Mouse (Mus musculus) G1E (cell line): Measurements from ENCODE around the gene Nsdhl. TPM values are rescaled to one million over a fixed set of nuclear protein-coding genes. Genes with fewer than 3 reads are reported as not detected.

Experiments
- ATAC-seq: 2 replicates; pipeline ENCODE4 v1.8.0; 2016; ENCODE audit warnings: mild to moderate bottlenecking; ENCODE audit not compliant: insufficient number of reproducible peaks, poor library complexity, low FRiP score, severe bottlenecking; ENCODE audit errors: extremely low read depth
- DNase-seq: peaks from one replicate; pipeline ENCODE4 v3.0.0; 2012; ENCODE audit warnings: low spot score
- H3K27me3 ChIP-seq: 2 replicates; pipeline ENCODE4 v1.6.1; 2012; ENCODE audit warnings: mild to moderate bottlenecking, low read length, inconsistent platforms; ENCODE audit not compliant: insufficient read depth
- H3K36me3 ChIP-seq: replicated peaks from 2 replicates; pipeline ENCODE3; 2012; ENCODE audit warnings: mild to moderate bottlenecking, inconsistent platforms
- H3K4me1 ChIP-seq: 2 replicates; pipeline ENCODE4 v1.6.1; 2012; ENCODE audit warnings: low read depth, low read length, inconsistent platforms, mixed read lengths; ENCODE audit not compliant: insufficient read depth
- H3K4me3 ChIP-seq: 2 replicates; pipeline ENCODE4 v1.5.1; 2012; ENCODE audit warnings: low read depth, mild to moderate bottlenecking, inconsistent platforms, low read length, moderate library complexity, mixed read lengths
- H3K9me3 ChIP-seq: replicated peaks from 2 replicates; pipeline ENCODE4 v1.6.1; 2012; ENCODE audit warnings: inconsistent platforms
- CTCF ChIP-seq: IDR thresholded peaks from 2 replicates; pipeline ENCODE4 v1.5.1; 2012; ENCODE audit warnings: low read depth, low read length, inconsistent platforms, mixed read lengths
- GATA1 ChIP-seq: IDR thresholded peaks from 2 replicates; pipeline ENCODE4 v1.6.1; 2012; ENCODE audit warnings: borderline replicate concordance, low read length, inconsistent platforms, mixed read lengths
- GATA2 ChIP-seq: IDR thresholded peaks from 2 replicates; pipeline ENCODE4 v1.6.1; 2012; ENCODE audit warnings: low read depth, low read length, inconsistent platforms, borderline replicate concordance
- POLR2AphosphoS5 ChIP-seq: IDR thresholded peaks from 2 replicates; pipeline ENCODE4 v1.6.1; 2012; ENCODE audit warnings: low read depth, low read length, inconsistent platforms; ENCODE audit not compliant: insufficient replicate concordance
- TAL1 ChIP-seq: conservative IDR thresholded peaks from 2 replicates; pipeline ENCODE4 v1.6.1; 2012; ENCODE audit warnings: low read depth, low read length, inconsistent platforms, mixed read lengths
- polyA plus RNA-seq: library from polyadenylated mRNA; stranded (reverse); fragments of >175 nt; gene quantifications from 2 replicates; pipeline ENCODE4 v1.2.3, GENCODE M21; 2012
- total RNA-seq, 2 experiments: library from RNA; stranded (forward) in 1 of 2; stranded (reverse) in 1 of 2; fragments of 200-1000 nt in 1 of 2; fragments of >200 nt in 1 of 2; fragmentation: Nextera tagmentation in 1 of 2; gene quantifications; 2 replicates each; pipeline ENCODE4 v1.2.3; 2014 to 2017

Gene Nsdhl
- total and polyA plus RNA-seq, 3 experiments, result 2.0 to 50.2 (median 41.9) TPM

GRCm38 (mm10) chrX:72962743-72963142 is 44.4 kb downstream of the Nsdhl start:
- TF ChIP-seq GATA1, result no peak
- TF ChIP-seq POLR2AphosphoS5, result no peak
- no peak for TF ChIP-seq TAL1
- no peak for TF ChIP-seq GATA2
- H3K4me1 ChIP-seq, result no peaks in the 10 kb centered on the region
- H3K27me3 ChIP-seq, result no peaks in the 10 kb centered on the region
- H3K36me3 ChIP-seq, result peaks cover 56% of the 10 kb centered on the region
- ATAC-seq, result no peak
- DNase-seq, result no peak
- no peaks in the 10 kb centered on the region for H3K9me3 ChIP-seq
- H3K4me3 ChIP-seq, result no peak overlapping the region

DNA sequence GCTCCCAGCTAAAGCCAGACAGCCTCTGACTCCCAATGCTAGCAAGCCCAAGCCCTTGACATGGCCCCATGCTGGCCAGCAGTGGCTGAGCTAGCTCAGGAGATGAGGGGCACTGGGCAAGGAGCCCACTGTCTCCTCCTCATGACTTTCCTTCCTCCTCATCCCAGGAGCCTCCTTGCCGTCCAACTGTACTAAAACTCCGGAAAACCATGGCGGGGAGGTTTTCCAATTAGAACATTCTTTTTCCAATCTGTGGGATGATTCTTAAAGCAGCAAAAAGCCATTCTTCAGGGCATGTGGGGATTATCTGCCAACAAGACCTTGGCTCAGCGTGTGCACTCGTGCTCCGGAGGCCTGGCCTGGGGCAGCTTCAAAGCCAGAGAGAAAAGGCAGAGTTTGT is 64.5 kb downstream of the Nsdhl start:
- peaks cover 33% of the 10 kb centered on the region for H3K27me3 ChIP-seq
- TF ChIP-seq POLR2AphosphoS5 (no peak), CTCF (no peak), GATA2 (no peak), TAL1 (no peak), GATA1 (no peak)
- H3K4me1 ChIP-seq, result no peaks in the 10 kb centered on the region
- no peaks in the 10 kb centered on the region for H3K9me3 ChIP-seq
- no peaks in the 10 kb centered on the region for H3K36me3 ChIP-seq
- ATAC-seq, result no peak
- no peak overlapping the region for H3K4me3 ChIP-seq
- DNase-seq, result no peak

DNA sequence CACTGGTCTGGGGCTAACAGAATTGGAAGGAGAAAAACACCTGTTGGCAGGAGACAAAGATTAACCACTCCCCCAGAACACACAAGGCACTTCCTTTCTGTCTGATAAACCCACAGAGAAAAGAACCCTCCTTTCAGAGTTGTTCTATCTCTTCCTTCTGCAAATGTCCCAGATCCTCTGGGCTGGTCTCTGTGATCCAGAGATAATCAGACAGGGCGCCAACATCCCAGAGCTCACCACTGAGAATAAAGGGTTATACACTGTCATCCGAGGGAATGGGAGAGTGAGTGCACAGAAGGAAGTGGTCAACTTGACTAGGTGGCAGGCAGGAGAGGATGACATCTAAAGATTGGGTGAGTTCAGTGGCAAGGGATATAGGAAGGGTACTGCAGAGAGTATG is 67.2 kb downstream of the Nsdhl start:
- Histone ChIP-seq H3K9me3 (no peaks in the 10 kb centered on the region), H3K4me3 (no peak overlapping the region), H3K4me1 (no peaks in the 10 kb centered on the region), H3K27me3 (peaks cover 40% of the 10 kb centered on the region), H3K36me3 (no peaks in the 10 kb centered on the region)
- DNase-seq (no peak), ATAC-seq (no peak)
- TF ChIP-seq GATA1 (no peak), CTCF (no peak), TAL1 (no peak), POLR2AphosphoS5 (no peak), GATA2 (no peak)

GRCm38 (mm10) chrX:72986841-72987519 is 68.6 kb downstream of the Nsdhl start, which contains the start of gene Zfp185:
Gene Zfp185, plus strand, starts transcription at chrX:72987339.
- DNase-seq (no peak), ATAC-seq (no peak)
- H3K4me3 ChIP-seq, result no peak within 1 kb of the TSS

GRCm38 (mm10) chrX:72987520-72987905 is 69.2 kb downstream of the Nsdhl start:
- no peak for DNase-seq
- H3K36me3 ChIP-seq, result no peaks in the 10 kb centered on the region
- H3K9me3 ChIP-seq, result no peaks in the 10 kb centered on the region
- TF ChIP-seq POLR2AphosphoS5 (no peak), GATA2 (no peak), CTCF (no peak), GATA1 (no peak), TAL1 (no peak)
- peaks cover 37% of the 10 kb centered on the region for H3K27me3 ChIP-seq
- ATAC-seq, result no peak
- no peaks in the 10 kb centered on the region for H3K4me1 ChIP-seq
- H3K4me3 ChIP-seq, result no peak overlapping the region

More at GRCm38 (mm10) chrX:72986841-72987519, 68.6 kb downstream of the Nsdhl start, which contains the start of gene Zfp185:
- H3K27me3 ChIP-seq, result peaks cover 40% of the 10 kb centered on the region
- TF ChIP-seq POLR2AphosphoS5 (no peak), GATA1 (no peak), TAL1 (no peak), CTCF (no peak), GATA2 (no peak)
- no peaks in the 10 kb centered on the region for H3K4me1 ChIP-seq
- H3K9me3 ChIP-seq, result no peaks in the 10 kb centered on the region
- H3K36me3 ChIP-seq, result no peaks in the 10 kb centered on the region

- no peaks in the 10 kb centered on the region for H3K36me3 ChIP-seq
- no peak for DNase-seq
- H3K4me1 ChIP-seq, result no peaks in the 10 kb centered on the region
- H3K9me3 ChIP-seq, result no peaks in the 10 kb centered on the region
- no peak for ATAC-seq
- peaks cover 37% of the 10 kb centered on the region for H3K27me3 ChIP-seq
- H3K4me3 ChIP-seq, result no peak overlapping the region
- no peak for TF ChIP-seq TAL1
- TF ChIP-seq GATA1, result no peak
- no peak for TF ChIP-seq POLR2AphosphoS5
These were observed 70.1 kb downstream of the Nsdhl start for GRCm38 (mm10) chrX:72988431-72988830.

DNA sequence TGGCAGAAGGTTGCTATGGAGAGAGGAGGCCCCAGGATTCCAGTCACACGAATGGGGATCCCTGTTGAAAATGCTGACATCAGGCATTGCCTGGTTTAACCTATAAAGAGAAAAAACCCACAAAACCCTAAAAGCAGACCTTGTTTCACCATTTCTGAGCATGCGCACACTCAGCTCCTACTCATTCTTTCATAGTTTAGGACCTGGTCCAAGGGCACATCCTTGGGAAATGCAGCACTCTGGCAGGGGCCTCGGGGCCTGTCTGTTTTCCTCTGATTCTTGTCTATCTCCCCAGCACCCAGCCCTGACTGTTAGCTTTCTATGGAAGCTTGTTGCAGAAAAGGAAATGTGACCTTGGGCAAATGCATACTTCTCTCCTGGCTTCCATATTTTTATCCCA is 72.2 kb downstream of the Nsdhl start:
- no peak for ATAC-seq
- no peak for DNase-seq
- no peak for TF ChIP-seq CTCF
- TF ChIP-seq GATA1, result no peak
- no peak for TF ChIP-seq GATA2
- TF ChIP-seq TAL1, result no peak
- TF ChIP-seq POLR2AphosphoS5, result no peak
- H3K4me3 ChIP-seq, result no peak overlapping the region
- no peaks in the 10 kb centered on the region for H3K36me3 ChIP-seq
- no peaks in the 10 kb centered on the region for H3K9me3 ChIP-seq
- peaks cover 25% of the 10 kb centered on the region for H3K27me3 ChIP-seq
- H3K4me1 ChIP-seq, result no peaks in the 10 kb centered on the region
